Mouse (Mus musculus): ENCODE measurements at regions not wholly inside any gene's neighbourhood (a gene's known extent, or its start where the extent isn't known, plus 50 kb on each side); places are given as distances from the start of the nearest gene placed in this dataset.
"Not testable (repeated sequence)": the region's sequence is repeated elsewhere in the genome, so short reads cannot be mapped to it uniquely, and the experiment has no call there.

- no peaks in the 10 kb centered on the region for H3K9me3 ChIP-seq (ENCODE audit: low read length)
- TF ChIP-seq EP300 (IDR thresholded peaks at IDR 0.05) (no peak), CTCF (IDR thresholded peaks at IDR 0.05) (no peak)
- no peak for DNase-seq (ENCODE audit: low spot score)
- no peak for ATAC-seq
- H3K9ac ChIP-seq (replicated peaks; ENCODE audit: low read depth), result no peak overlapping the region
- 66% methylated on average over 10 of the region's 10 CpGs for WGBS
- no peak overlapping the region for H3K27ac ChIP-seq (ENCODE audit: low read length)
- no peaks in the 10 kb centered on the region for H3K27me3 ChIP-seq (replicated peaks; ENCODE audit: insufficient read depth, low read length)
- H3K4me2 ChIP-seq (replicated peaks; ENCODE audit: low read depth, low read length), result no peak overlapping the region
- no peaks in the 10 kb centered on the region for H3K4me1 ChIP-seq (ENCODE audit: insufficient read depth, low read depth, low read length)
- H3K4me3 ChIP-seq (ENCODE audit: low read depth, low read length), result no peak overlapping the region
- H3K36me3 ChIP-seq (ENCODE audit: insufficient read depth, low read length), result no peaks in the 10 kb centered on the region
Measured at GRCm38 (mm10) chr8:114007103-114007502, 126.3 kb upstream of the Nudt7 start.

- Histone ChIP-seq H3K4me3 (ENCODE audit: low read depth, low read length) (no peak overlapping the region), H3K9me3 (ENCODE audit: low read length) (no peaks in the 10 kb centered on the region), H3K36me3 (ENCODE audit: insufficient read depth, low read length) (no peaks in the 10 kb centered on the region), H3K4me2 (replicated peaks; ENCODE audit: low read depth, low read length) (no peak overlapping the region), H3K9ac (replicated peaks; ENCODE audit: low read depth) (no peak overlapping the region), H3K27me3 (replicated peaks; ENCODE audit: insufficient read depth, low read length) (no peaks in the 10 kb centered on the region), H3K27ac (ENCODE audit: low read length) (no peak overlapping the region), H3K4me1 (ENCODE audit: insufficient read depth, low read depth, low read length) (no peaks in the 10 kb centered on the region)
- ATAC-seq, result peak; percentile 80
- WGBS, result 11% methylated on average over 5 of the region's 5 CpGs
- peak; percentile 85 for DNase-seq (ENCODE audit: low spot score)
- TF ChIP-seq CTCF (IDR thresholded peaks at IDR 0.05), result no peak
- peak; percentile 76 for TF ChIP-seq EP300 (IDR thresholded peaks at IDR 0.05)
Measured at GRCm38 (mm10) chr8:114018364-114018763, 115.0 kb upstream of the Nudt7 start.

GRCm38 (mm10) chr8:114030141-114030540 is 103.2 kb upstream of the Nudt7 start:
- WGBS, result 95% methylated on average over 9 of the region's 9 CpGs
- H3K9me3 ChIP-seq (ENCODE audit: low read length); H3K4me3 ChIP-seq (ENCODE audit: low read depth, low read length); H3K9ac ChIP-seq (replicated peaks; ENCODE audit: low read depth); H3K27ac ChIP-seq (ENCODE audit: low read length); H3K4me1 ChIP-seq (ENCODE audit: insufficient read depth, low read depth, low read length); ATAC-seq; H3K27me3 ChIP-seq (replicated peaks; ENCODE audit: insufficient read depth, low read length); DNase-seq (ENCODE audit: low spot score); H3K36me3 ChIP-seq (ENCODE audit: insufficient read depth, low read length); H3K4me2 ChIP-seq (replicated peaks; ENCODE audit: low read depth, low read length): not testable (repeated sequence)

GRCm38 (mm10) chr8:114052426-114052825 is 80.9 kb upstream of the Nudt7 start:
- WGBS, result 78% methylated on average over 8 of the region's 8 CpGs
- no peak overlapping the region for H3K4me2 ChIP-seq (replicated peaks; ENCODE audit: low read depth, low read length)
- H3K36me3 ChIP-seq (ENCODE audit: insufficient read depth, low read length), result no peaks in the 10 kb centered on the region
- no peak for ATAC-seq
- no peaks in the 10 kb centered on the region for H3K4me1 ChIP-seq (ENCODE audit: insufficient read depth, low read depth, low read length)
- DNase-seq (ENCODE audit: low spot score), result no peak
- TF ChIP-seq EP300 (IDR thresholded peaks at IDR 0.05) (no peak), CTCF (IDR thresholded peaks at IDR 0.05) (no peak)
- H3K4me3 ChIP-seq (ENCODE audit: low read depth, low read length), result no peak overlapping the region
- H3K9me3 ChIP-seq (ENCODE audit: low read length), result no peaks in the 10 kb centered on the region
- H3K27ac ChIP-seq (ENCODE audit: low read length), result no peak overlapping the region
- no peak overlapping the region for H3K9ac ChIP-seq (replicated peaks; ENCODE audit: low read depth)
- H3K27me3 ChIP-seq (replicated peaks; ENCODE audit: insufficient read depth, low read length), result no peaks in the 10 kb centered on the region

GRCm38 (mm10) chr8:114063566-114063965 is 69.8 kb upstream of the Nudt7 start:
- Histone ChIP-seq H3K4me1 (ENCODE audit: insufficient read depth, low read depth, low read length) (no peaks in the 10 kb centered on the region), H3K9ac (replicated peaks; ENCODE audit: low read depth) (no peak overlapping the region), H3K4me3 (ENCODE audit: low read depth, low read length) (no peak overlapping the region), H3K36me3 (ENCODE audit: insufficient read depth, low read length) (no peaks in the 10 kb centered on the region), H3K27ac (ENCODE audit: low read length) (no peak overlapping the region), H3K9me3 (ENCODE audit: low read length) (no peaks in the 10 kb centered on the region), H3K27me3 (replicated peaks; ENCODE audit: insufficient read depth, low read length) (no peaks in the 10 kb centered on the region), H3K4me2 (replicated peaks; ENCODE audit: low read depth, low read length) (no peak overlapping the region)
- ATAC-seq (no peak), DNase-seq (ENCODE audit: low spot score) (peak; percentile 23)
- TF ChIP-seq CTCF (IDR thresholded peaks at IDR 0.05), result peak; percentile 41
- TF ChIP-seq EP300 (IDR thresholded peaks at IDR 0.05), result no peak

- 79% methylated on average over 8 of the region's 8 CpGs for WGBS
- no peaks in the 10 kb centered on the region for H3K27me3 ChIP-seq (replicated peaks; ENCODE audit: insufficient read depth, low read length)
- no peak overlapping the region for H3K4me3 ChIP-seq (ENCODE audit: low read depth, low read length)
- H3K9ac ChIP-seq (replicated peaks; ENCODE audit: low read depth), result no peak overlapping the region
- DNase-seq (ENCODE audit: low spot score) (no peak), ATAC-seq (no peak)
- no peaks in the 10 kb centered on the region for H3K36me3 ChIP-seq (ENCODE audit: insufficient read depth, low read length)
- no peak overlapping the region for H3K4me2 ChIP-seq (replicated peaks; ENCODE audit: low read depth, low read length)
- H3K9me3 ChIP-seq (ENCODE audit: low read length), result no peaks in the 10 kb centered on the region
- TF ChIP-seq CTCF (IDR thresholded peaks at IDR 0.05) (no peak), EP300 (IDR thresholded peaks at IDR 0.05) (no peak)
- H3K4me1 ChIP-seq (ENCODE audit: insufficient read depth, low read depth, low read length), result no peaks in the 10 kb centered on the region
- no peak overlapping the region for H3K27ac ChIP-seq (ENCODE audit: low read length)
Measured at GRCm38 (mm10) chr8:114072330-114072729, 61.0 kb upstream of the Nudt7 start.

- no peak for DNase-seq (ENCODE audit: low spot score)
- no peak overlapping the region for H3K9ac ChIP-seq (replicated peaks; ENCODE audit: low read depth)
- H3K9me3 ChIP-seq (ENCODE audit: low read length), result no peaks in the 10 kb centered on the region
- no peak overlapping the region for H3K4me3 ChIP-seq (ENCODE audit: low read depth, low read length)
- no peak for ATAC-seq
- WGBS, result 79% methylated on average over 2 of the region's 2 CpGs
- no peak overlapping the region for H3K4me2 ChIP-seq (replicated peaks; ENCODE audit: low read depth, low read length)
- TF ChIP-seq EP300 (IDR thresholded peaks at IDR 0.05) (no peak), CTCF (IDR thresholded peaks at IDR 0.05) (peak; percentile 64)
- H3K36me3 ChIP-seq (ENCODE audit: insufficient read depth, low read length), result no peaks in the 10 kb centered on the region
- H3K4me1 ChIP-seq (ENCODE audit: insufficient read depth, low read depth, low read length), result no peaks in the 10 kb centered on the region
- no peak overlapping the region for H3K27ac ChIP-seq (ENCODE audit: low read length)
- H3K27me3 ChIP-seq (replicated peaks; ENCODE audit: insufficient read depth, low read length), result no peaks in the 10 kb centered on the region
Measured at GRCm38 (mm10) chr8:114074122-114074521, 59.2 kb upstream of the Nudt7 start.
